Mouse (Mus musculus): Measurements from ENCODE around the gene Olfr164. TPM values are rescaled to one million over a fixed set of nuclear protein-coding genes. Genes with fewer than 3 reads are reported as not detected.

Gene Olfr164
- not detected in 2 replicates for total RNA-seq (2017)

DNA sequence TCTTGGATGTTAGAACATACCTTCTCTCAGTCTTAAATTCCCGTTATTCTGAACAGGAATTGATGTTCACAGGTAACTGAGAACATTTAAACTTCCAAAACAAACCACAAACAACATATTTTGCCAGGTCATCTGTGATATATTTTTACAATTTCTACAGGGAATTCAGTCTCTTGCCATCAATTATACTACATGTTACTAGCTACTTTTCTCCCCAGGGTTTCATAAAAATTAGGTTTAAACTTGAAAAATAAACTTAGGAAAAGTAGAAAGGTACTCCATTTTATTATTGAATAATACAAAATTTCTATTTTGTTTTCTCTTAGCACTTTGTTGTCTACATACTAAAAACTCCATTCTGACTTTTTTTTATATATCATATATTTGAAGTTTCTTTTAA lies at the start of gene Olfr164:
Olfr164 (minus strand) TSS at position 101 of the 400 bp plus-strand sequence.
- no peak for ATAC-seq (replicated peaks; ENCODE audit: low read depth, poor library complexity, severe bottlenecking)

GRCm38 (mm10) chr16:19349111-19349510 lies 35.2 kb upstream of the Olfr164 start:
- ATAC-seq (replicated peaks; ENCODE audit: low read depth, poor library complexity, severe bottlenecking), result no peak

DNA sequence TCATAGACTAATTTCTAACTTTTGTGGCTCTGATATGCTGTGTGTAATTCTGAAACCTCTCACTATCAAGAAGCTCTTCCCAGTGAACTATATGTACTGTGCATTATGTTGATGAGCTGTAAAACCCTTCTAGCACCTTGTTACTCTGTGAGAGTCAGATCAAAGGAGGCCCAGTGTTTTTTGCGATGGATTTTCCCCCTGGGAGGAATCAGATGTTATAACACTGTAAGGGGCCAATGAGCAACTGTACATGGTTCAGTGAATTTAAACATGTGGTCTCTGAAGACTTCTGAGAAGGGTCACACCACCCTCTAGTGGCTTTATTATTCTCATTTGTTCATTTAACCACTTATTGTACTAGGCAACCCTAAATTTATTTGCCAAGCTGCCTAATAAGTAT lies 50.6 kb downstream of the Olfr164 start:
- no peak for ATAC-seq (replicated peaks; ENCODE audit: low read depth, poor library complexity, severe bottlenecking)

GRCm38 (mm10) chr16:19260780-19261179 lies 53.1 kb downstream of the Olfr164 start:
- ATAC-seq (replicated peaks; ENCODE audit: low read depth, poor library complexity, severe bottlenecking), result no peak

DNA sequence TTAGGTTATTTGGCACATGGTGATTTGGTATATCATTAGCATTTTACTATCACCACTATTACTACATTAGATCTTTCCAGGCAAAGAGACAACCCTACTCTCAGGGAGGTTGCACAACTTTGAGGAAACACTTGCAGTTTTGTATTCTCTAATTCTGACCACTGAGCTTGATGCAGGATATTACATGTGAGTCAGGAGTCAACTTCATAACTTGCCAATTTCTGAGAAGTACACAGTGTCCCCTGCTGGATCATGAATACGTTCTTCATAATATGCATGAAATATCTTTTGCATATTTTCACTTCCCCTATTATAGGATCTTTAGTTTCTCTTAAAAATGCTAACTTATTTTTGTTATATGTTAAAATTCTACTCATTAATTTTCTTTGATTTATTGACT lies 68.0 kb downstream of the Olfr164 start:
- 0 out of 2 replicates have a peak, but pooled peaks have one; percentile 25 for ATAC-seq (replicated peaks; ENCODE audit: low read depth, poor library complexity, severe bottlenecking)

- ATAC-seq (replicated peaks; ENCODE audit: low read depth, poor library complexity, severe bottlenecking), result no peak
Observed at GRCm38 (mm10) chr16:19241539-19242025, 72.3 kb downstream of the Olfr164 start.

- ATAC-seq (replicated peaks; ENCODE audit: low read depth, poor library complexity, severe bottlenecking), result no peak
Observed at GRCm38 (mm10) chr16:19240792-19241538, 72.9 kb downstream of the Olfr164 start.

DNA sequence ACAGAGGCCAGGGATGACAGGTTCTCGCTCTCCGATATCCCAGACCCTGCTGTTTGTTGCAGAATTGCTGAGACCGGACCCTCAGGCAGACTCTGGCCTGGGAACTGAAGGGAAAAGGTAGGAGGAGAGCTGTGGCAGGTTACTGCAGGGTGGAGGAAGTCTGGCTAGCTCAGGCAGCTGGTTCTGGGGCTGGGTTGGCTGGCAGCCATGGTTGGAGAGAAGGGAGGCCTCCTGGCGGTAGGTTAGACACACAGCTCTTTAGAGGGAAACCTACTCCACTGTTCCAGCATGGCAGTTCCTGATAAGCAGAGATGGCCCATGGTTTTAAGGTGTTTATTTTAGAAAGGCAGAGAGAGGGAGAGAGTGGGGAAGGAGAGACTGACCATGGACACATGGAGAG lies 77.1 kb downstream of the Olfr164 start:
- ATAC-seq (replicated peaks; ENCODE audit: low read depth, poor library complexity, severe bottlenecking), result no peak

Other genes with a start within 250 kb of the Olfr164 start
- gene Olfr165, start 109.1 kb upstream of the Olfr164 start, total RNA-seq (2017), result not detected in 2 replicates
- gene Olfr166, start 169.6 kb upstream of the Olfr164 start, total RNA-seq (2017), result not detected in 2 replicates
- not detected in 2 replicates for gene Olfr167, start 208.2 kb upstream of the Olfr164 start, total RNA-seq (2017)
- not detected in 2 replicates for gene Olfr168, start 221.5 kb upstream of the Olfr164 start, total RNA-seq (2017)

All from common myeloid progenitor, adult 5-6 weeks (primary cell).